ENCODE assay signal across 19 mouse cellular contexts in genomic region chr2:159012725-159013124, GRCm38 (mm10).
"Had no signal": no experiment of that assay in that cellular context is flagged by ENCODE, and none has a peak within 500 bp of the region (broad histone marks: within the 10 kb centered on the region; RNA-seq: fewer than 3 reads in every experiment).

No protein-coding gene starts in this region.

- H3K4me2 ChIP-seq: lung, embryonic 14.5 days; midbrain, embryonic 12.5 days; neural tube, embryonic 13.5 days; neural tube, embryonic 15.5 days had no signal

- H3K27ac ChIP-seq: midbrain, embryonic 10.5 days; midbrain, embryonic 12.5 days; neural tube, embryonic 13.5 days; neural tube, embryonic 15.5 days had no signal

- ATAC-seq: midbrain, embryonic 16.5 days had no signal

- H3K4me3 ChIP-seq: midbrain, embryonic 10.5 days; midbrain, embryonic 12.5 days; myocyte; neural tube, embryonic 13.5 days; neural tube, embryonic 15.5 days had no signal

- H3K4me1 ChIP-seq: midbrain, embryonic 10.5 days; midbrain, embryonic 12.5 days had no signal

- H3K9me3 ChIP-seq: midbrain, embryonic 10.5 days; midbrain, embryonic 12.5 days; neural tube, embryonic 13.5 days; neural tube, embryonic 15.5 days had no signal

- DNase-seq: lung, adult 18-20 months; lung, embryonic 14.5 days; lung, postnatal 10 days; lung, postnatal 4 days; midbrain, embryonic 14.5 days; retina, postnatal 1 day; right cerebral cortex, adult 18-20 months; right cerebral cortex, postnatal 25 days; right cerebral cortex, postnatal 4 days; spleen, adult 18-20 months; thymus, adult 18-20 months; thymus, postnatal 14 days; thymus, postnatal 36 days had no signal

- H3K9ac ChIP-seq: lung, embryonic 14.5 days; midbrain, embryonic 12.5 days; neural tube, embryonic 13.5 days; neural tube, embryonic 15.5 days had no signal

- H3K27me3 ChIP-seq: midbrain, embryonic 12.5 days; neural tube, embryonic 13.5 days; neural tube, embryonic 15.5 days had no signal

- H3K36me3 ChIP-seq: midbrain, embryonic 10.5 days; midbrain, embryonic 12.5 days; neural tube, embryonic 13.5 days; neural tube, embryonic 15.5 days had no signal
